Mouse (Mus musculus): Measurements from ENCODE around the gene Rgs16. TPM values are rescaled to one million over a fixed set of nuclear protein-coding genes. Genes with fewer than 3 reads are reported as not detected.

The Rgs16 gene
- polyA plus RNA-seq, 1 experiment from 2014 or later, result 22.9 TPM

- peak overlapping the region; percentile 79 for H3K9ac ChIP-seq (replicated peaks)
- H3K4me2 ChIP-seq (ENCODE audit: low read depth, low read length), result peak overlapping the region; percentile 85
- TF ChIP-seq CTCF (IDR thresholded peaks at IDR 0.05; ENCODE audit: low read depth), result no peak
- TF ChIP-seq EP300 (IDR thresholded peaks at IDR 0.05; ENCODE audit: low read depth), result peak; percentile 74
- WGBS (ENCODE audit: insufficient replicate concordance), result 10% methylated on average over 13 of the region's 13 CpGs
- peaks cover 11% of the 10 kb centered on the region for H3K36me3 ChIP-seq (replicated peaks; ENCODE audit: insufficient read depth, low read length)
- peak overlapping the region; percentile 93 for H3K27ac ChIP-seq (ENCODE audit: low read depth)
- peak overlapping the region; percentile 62 for H3K4me3 ChIP-seq (ENCODE audit: low read depth, low read length)
- H3K9me3 ChIP-seq (ENCODE audit: low read length), result no peaks in the 10 kb centered on the region
- H3K4me1 ChIP-seq (ENCODE audit: insufficient read depth), result peaks cover 26% of the 10 kb centered on the region
- no peaks in the 10 kb centered on the region for H3K27me3 ChIP-seq (ENCODE audit: insufficient read depth, low read length)
- ATAC-seq (peak; percentile 45), DNase-seq (peak; percentile 59)
Observed at GRCm38 (mm10) chr1:153751763-153752301, 11.7 kb downstream of the Rgs16 start.

- peak overlapping the region; percentile 62 for H3K4me3 ChIP-seq (ENCODE audit: low read depth, low read length)
- DNase-seq (no peak), ATAC-seq (no peak)
- TF ChIP-seq CTCF (IDR thresholded peaks at IDR 0.05; ENCODE audit: low read depth), result no peak
- no peak for TF ChIP-seq EP300 (IDR thresholded peaks at IDR 0.05; ENCODE audit: low read depth)
- peak overlapping the region; percentile 85 for H3K4me2 ChIP-seq (ENCODE audit: low read depth, low read length)
- 28% methylated on average over 6 of the region's 6 CpGs for WGBS (ENCODE audit: insufficient replicate concordance)
- H3K9ac ChIP-seq (replicated peaks), result peak overlapping the region; percentile 79
- H3K27ac ChIP-seq (ENCODE audit: low read depth), result peak overlapping the region; percentile 93
- no peaks in the 10 kb centered on the region for H3K9me3 ChIP-seq (ENCODE audit: low read length)
- peaks cover 26% of the 10 kb centered on the region for H3K4me1 ChIP-seq (ENCODE audit: insufficient read depth)
- peaks cover 11% of the 10 kb centered on the region for H3K36me3 ChIP-seq (replicated peaks; ENCODE audit: insufficient read depth, low read length)
- no peaks in the 10 kb centered on the region for H3K27me3 ChIP-seq (ENCODE audit: insufficient read depth, low read length)
Observed at GRCm38 (mm10) chr1:153752521-153752920, 12.4 kb downstream of the Rgs16 start.

- ATAC-seq (no peak), DNase-seq (no peak)
- H3K27ac ChIP-seq (ENCODE audit: low read depth), result no peak overlapping the region
- peak overlapping the region; percentile 85 for H3K4me2 ChIP-seq (ENCODE audit: low read depth, low read length)
- no peak for TF ChIP-seq EP300 (IDR thresholded peaks at IDR 0.05; ENCODE audit: low read depth)
- H3K9me3 ChIP-seq (ENCODE audit: low read length), result no peaks in the 10 kb centered on the region
- H3K4me3 ChIP-seq (ENCODE audit: low read depth, low read length), result no peak overlapping the region
- H3K27me3 ChIP-seq (ENCODE audit: insufficient read depth, low read length), result no peaks in the 10 kb centered on the region
- 80% methylated on average over 25 of the region's 25 CpGs for WGBS (ENCODE audit: insufficient replicate concordance)
- no peak overlapping the region for H3K9ac ChIP-seq (replicated peaks)
- peaks cover 20% of the 10 kb centered on the region for H3K36me3 ChIP-seq (replicated peaks; ENCODE audit: insufficient read depth, low read length)
- peaks cover 20% of the 10 kb centered on the region for H3K4me1 ChIP-seq (ENCODE audit: insufficient read depth)
Observed at GRCm38 (mm10) chr1:153753725-153754464, 13.7 kb downstream of the Rgs16 start.

- DNase-seq, result no peak
- H3K36me3 ChIP-seq (replicated peaks; ENCODE audit: insufficient read depth, low read length), result peaks cover 30% of the 10 kb centered on the region
- no peaks in the 10 kb centered on the region for H3K9me3 ChIP-seq (ENCODE audit: low read length)
- no peak for ATAC-seq
- WGBS (ENCODE audit: insufficient replicate concordance), result 83% methylated on average over 11 of the region's 11 CpGs
- H3K9ac ChIP-seq (replicated peaks), result no peak overlapping the region
- no peaks in the 10 kb centered on the region for H3K27me3 ChIP-seq (ENCODE audit: insufficient read depth, low read length)
- H3K27ac ChIP-seq (ENCODE audit: low read depth), result no peak overlapping the region
- H3K4me1 ChIP-seq (ENCODE audit: insufficient read depth), result peaks cover 6% of the 10 kb centered on the region
- no peak overlapping the region for H3K4me3 ChIP-seq (ENCODE audit: low read depth, low read length)
- H3K4me2 ChIP-seq (ENCODE audit: low read depth, low read length), result no peak overlapping the region
- TF ChIP-seq EP300 (IDR thresholded peaks at IDR 0.05; ENCODE audit: low read depth), result no peak
- no peak for TF ChIP-seq CTCF (IDR thresholded peaks at IDR 0.05; ENCODE audit: low read depth)
Observed at GRCm38 (mm10) chr1:153764136-153764535, 24.0 kb downstream of the Rgs16 start.

- H3K9ac ChIP-seq (replicated peaks), result no peak overlapping the region
- no peak for ATAC-seq
- no peaks in the 10 kb centered on the region for H3K9me3 ChIP-seq (ENCODE audit: low read length)
- H3K27ac ChIP-seq (ENCODE audit: low read depth), result no peak overlapping the region
- no peak for DNase-seq
- H3K4me3 ChIP-seq (ENCODE audit: low read depth, low read length), result no peak overlapping the region
- WGBS (ENCODE audit: insufficient replicate concordance), result 65% methylated on average over 8 of the region's 8 CpGs
- H3K36me3 ChIP-seq (replicated peaks; ENCODE audit: insufficient read depth, low read length), result peaks cover 14% of the 10 kb centered on the region
- H3K27me3 ChIP-seq (ENCODE audit: insufficient read depth, low read length), result no peaks in the 10 kb centered on the region
- peaks cover 6% of the 10 kb centered on the region for H3K4me1 ChIP-seq (ENCODE audit: insufficient read depth)
- no peak overlapping the region for H3K4me2 ChIP-seq (ENCODE audit: low read depth, low read length)
- TF ChIP-seq CTCF (IDR thresholded peaks at IDR 0.05; ENCODE audit: low read depth), result no peak
- TF ChIP-seq EP300 (IDR thresholded peaks at IDR 0.05; ENCODE audit: low read depth), result no peak
Observed at GRCm38 (mm10) chr1:153766298-153766697, 26.1 kb downstream of the Rgs16 start.

GRCm38 (mm10) chr1:153767281-153767680 lies 27.1 kb downstream of the Rgs16 start:
- DNase-seq (no peak), ATAC-seq (no peak)
- WGBS (ENCODE audit: insufficient replicate concordance), result 73% methylated on average over 1 of the region's 1 CpGs

More at GRCm38 (mm10) chr1:153767281-153767680, 27.1 kb downstream of the Rgs16 start:
- H3K9ac ChIP-seq (replicated peaks), result no peak overlapping the region
- H3K4me3 ChIP-seq (ENCODE audit: low read depth, low read length), result no peak overlapping the region
- H3K9me3 ChIP-seq (ENCODE audit: low read length), result no peaks in the 10 kb centered on the region
- peaks cover 4% of the 10 kb centered on the region; the same call in 1 of the 2 replicates for H3K36me3 ChIP-seq (replicated peaks; ENCODE audit: insufficient read depth, low read length)
- TF ChIP-seq EP300 (IDR thresholded peaks at IDR 0.05; ENCODE audit: low read depth), result no peak
- TF ChIP-seq CTCF (IDR thresholded peaks at IDR 0.05; ENCODE audit: low read depth), result no peak
- H3K4me1 ChIP-seq (ENCODE audit: insufficient read depth), result peaks cover 6% of the 10 kb centered on the region
- no peaks in the 10 kb centered on the region for H3K27me3 ChIP-seq (ENCODE audit: insufficient read depth, low read length)
- no peak overlapping the region for H3K27ac ChIP-seq (ENCODE audit: low read depth)
- H3K4me2 ChIP-seq (ENCODE audit: low read depth, low read length), result no peak overlapping the region
